Mouse (Mus musculus): ENCODE measurements at regions not wholly inside any gene's neighbourhood (a gene's known extent, or its start where the extent isn't known, plus 50 kb on each side); places are given as distances from the start of the nearest gene placed in this dataset.

- intact Hi-C loops (cut with DNase I) = no loop called here
Observed at GRCm38 (mm10) chr2:159621261-159621660, 712.7 kb downstream of the Gm826 start.

DNA sequence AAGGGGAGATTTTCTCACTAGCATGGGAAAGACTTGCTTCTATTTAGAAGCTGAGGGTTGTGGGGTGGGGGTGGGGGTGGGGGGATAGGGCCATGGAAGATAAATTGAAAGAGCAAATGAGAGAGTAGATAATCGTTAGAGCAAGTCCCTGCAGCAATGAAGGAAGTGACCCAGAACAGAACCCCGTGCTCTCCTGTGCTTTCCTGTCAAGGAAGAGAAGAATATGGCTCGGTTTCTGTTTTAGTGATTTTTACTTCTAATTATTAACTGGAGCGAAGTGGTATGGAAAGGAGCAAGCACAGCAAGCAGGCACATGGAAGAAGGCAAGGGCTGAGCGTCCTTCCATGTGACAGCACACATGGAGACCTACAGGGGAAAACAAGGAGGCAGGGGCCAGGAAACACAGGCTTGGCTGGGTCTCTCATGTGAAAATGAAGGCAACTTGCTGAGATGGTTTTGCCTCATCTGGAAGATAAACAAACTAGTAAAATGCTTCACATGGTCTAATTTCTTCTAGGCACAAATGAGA is 711.8 kb downstream of the Gm826 start:
- intact Hi-C loops (cut with DNase I) = no loop called here

DNA sequence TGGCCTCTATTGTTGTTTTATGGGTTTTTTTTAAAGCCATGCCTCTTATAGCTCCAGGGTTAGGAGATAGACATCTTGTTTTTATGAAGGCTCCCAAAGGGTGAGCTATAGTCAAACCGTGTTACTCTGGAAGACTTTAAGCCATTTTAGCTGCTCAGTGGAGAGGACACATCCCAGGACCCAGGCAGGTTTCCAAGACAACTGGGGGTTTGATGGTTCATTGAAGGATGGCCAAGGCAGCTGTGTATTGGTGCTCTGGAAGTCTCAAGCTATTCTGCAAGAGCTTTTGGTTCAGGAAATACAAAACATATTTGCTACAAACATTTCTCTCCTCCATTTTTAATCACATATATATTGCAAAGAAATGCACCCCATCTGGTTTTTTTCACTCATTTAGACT is 708.7 kb downstream of the Gm826 start:
- intact Hi-C loops (cut with DNase I) = no loop called here

DNA sequence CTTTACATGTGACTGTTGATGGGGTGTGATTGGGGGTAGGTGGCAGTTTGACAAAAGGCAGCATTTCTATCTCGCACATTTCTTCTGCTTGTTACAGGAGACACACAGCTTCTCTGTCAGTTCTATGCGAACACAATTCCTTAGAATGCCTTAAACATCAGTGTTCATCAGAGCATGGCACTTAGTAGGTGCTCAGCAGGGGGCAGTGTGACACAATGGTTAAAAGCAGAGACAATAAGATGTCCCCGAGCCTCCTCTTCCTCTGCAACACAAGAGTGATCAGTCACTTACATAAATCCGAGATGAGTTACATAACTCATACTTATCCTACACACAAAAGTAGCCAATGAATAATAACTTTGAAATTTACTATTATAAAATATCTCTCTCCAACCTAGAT is 688.1 kb downstream of the Gm826 start:
- intact Hi-C loops (cut with DNase I) = loop anchor here (5.0 kb wide), 1 partner anchor 356 kb away; no protein-coding TSS in a partner anchor

DNA sequence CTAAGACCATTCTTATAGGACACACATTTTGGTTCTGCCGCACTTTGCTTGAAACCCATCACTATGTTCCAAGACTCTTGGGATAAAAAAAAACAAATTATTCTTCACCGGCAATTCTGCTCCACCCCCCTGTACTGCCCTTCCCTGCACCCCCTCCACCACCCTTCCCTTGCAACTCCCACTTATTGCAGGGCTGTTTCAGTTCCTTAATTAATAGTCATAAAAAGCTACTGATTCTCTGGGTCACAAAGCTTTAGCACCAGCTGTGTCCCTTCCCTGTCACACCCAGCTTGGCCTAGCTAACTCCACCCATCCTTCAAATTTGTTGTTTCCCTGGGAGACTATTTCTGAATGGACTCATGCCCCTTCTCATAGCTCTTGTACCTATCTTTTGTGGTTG is 687.4 kb downstream of the Gm826 start:
- intact Hi-C loops (cut with DNase I) = loop anchor here (5.0 kb wide), 1 partner anchor 356 kb away; no protein-coding TSS in a partner anchor

DNA sequence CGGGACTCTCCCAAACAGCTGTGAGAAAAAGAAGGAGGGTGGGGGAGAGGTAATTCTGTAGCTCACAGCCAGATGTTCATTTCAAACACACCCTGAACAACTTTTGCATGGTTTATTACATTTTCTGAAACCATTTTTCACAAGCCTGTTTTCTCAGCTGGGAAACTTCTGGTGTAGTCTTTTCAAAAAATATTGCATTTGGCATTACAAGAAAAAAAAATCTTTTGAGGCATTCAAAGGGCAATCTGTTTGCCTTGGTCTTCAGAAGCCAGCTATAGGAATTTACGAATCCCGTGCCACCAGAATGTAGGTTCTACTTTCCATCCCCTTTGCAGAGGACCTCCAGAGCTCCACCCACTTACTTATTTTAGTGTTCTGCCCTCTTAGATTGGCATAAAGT is 681.7 kb downstream of the Gm826 start:
- intact Hi-C loops (cut with DNase I) = no loop called here

DNA sequence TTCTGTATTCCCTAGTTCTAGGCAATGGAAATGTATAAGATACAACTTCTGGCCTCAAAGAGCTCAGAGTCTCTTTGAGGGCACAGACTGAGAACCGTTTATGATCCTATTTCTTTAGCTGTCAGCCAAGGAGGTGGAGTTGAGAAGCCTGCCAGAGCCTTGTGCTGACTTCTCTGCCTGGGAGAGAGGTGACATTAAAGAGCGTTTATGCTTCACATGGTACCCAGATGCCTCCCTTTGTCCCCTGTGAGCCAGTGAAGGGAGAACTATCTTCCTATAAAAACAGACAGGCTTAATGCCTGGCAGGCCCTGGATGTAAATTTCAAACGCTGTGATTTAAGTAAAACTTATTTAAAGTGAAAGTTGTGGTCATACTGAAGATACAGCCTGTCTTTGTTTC is 657.1 kb downstream of the Gm826 start:
- intact Hi-C loops (cut with DNase I) = no loop called here

GRCm38 (mm10) chr2:159680641-159681040 is 653.3 kb downstream of the Gm826 start:
- intact Hi-C loops (cut with DNase I) = no loop called here

GRCm38 (mm10) chr2:159703100-159703499 is 630.9 kb downstream of the Gm826 start:
- intact Hi-C loops (cut with DNase I) = no loop called here

- intact Hi-C loops (cut with DNase I) = no loop called here
Observed at GRCm38 (mm10) chr2:159708141-159708540, 625.8 kb downstream of the Gm826 start.

- intact Hi-C loops (cut with DNase I) = no loop called here
Observed at GRCm38 (mm10) chr2:159714633-159715032, 619.3 kb downstream of the Gm826 start.

- intact Hi-C loops (cut with DNase I) = no loop called here
Observed at GRCm38 (mm10) chr2:159718738-159719137, 615.2 kb downstream of the Gm826 start.

DNA sequence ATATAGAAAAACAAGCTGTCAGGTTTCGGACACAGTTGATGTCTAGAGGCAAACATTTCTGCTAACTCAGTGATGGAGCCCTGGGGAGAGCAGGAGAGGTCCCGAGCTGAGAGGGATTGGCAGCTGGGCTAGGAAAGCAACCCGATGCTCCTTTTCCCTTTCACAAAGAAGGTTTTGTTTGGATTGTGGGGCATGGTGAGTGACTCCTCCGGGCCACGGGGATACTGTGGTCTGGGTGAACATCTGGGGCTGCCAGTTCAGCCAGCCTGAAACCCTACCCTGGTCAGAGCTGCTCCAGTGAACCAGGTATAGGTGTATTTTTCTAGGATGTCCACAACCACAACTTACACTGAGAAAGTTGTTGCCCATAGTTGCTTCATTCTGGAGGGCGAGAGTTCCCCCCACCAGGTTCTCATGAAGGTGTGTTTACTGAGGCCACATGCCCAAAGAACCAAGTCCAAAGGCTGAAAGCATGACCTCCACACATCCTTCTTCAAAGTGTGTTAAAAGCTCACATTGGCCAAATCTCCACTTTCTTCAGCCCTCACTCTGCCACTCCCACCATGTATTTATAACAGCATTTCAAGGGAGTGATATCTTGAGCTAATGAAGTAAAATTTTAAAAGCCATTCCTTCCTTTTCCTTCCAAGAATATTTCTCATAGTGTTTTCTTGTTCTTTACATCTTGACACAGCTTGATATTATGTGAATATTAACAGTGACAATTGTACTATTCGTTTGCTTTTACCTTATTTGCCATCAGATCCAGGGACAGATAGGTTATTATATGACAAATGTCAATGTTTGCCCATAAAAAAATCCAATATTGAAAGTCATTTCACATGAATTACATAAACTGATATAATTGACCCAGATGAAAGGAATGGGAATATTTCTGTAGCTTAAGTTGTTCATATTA is 608.5 kb downstream of the Gm826 start:
- intact Hi-C loops (cut with DNase I) = no loop called here

GRCm38 (mm10) chr2:159729301-159729700 is 604.7 kb downstream of the Gm826 start:
- intact Hi-C loops (cut with DNase I) = no loop called here

DNA sequence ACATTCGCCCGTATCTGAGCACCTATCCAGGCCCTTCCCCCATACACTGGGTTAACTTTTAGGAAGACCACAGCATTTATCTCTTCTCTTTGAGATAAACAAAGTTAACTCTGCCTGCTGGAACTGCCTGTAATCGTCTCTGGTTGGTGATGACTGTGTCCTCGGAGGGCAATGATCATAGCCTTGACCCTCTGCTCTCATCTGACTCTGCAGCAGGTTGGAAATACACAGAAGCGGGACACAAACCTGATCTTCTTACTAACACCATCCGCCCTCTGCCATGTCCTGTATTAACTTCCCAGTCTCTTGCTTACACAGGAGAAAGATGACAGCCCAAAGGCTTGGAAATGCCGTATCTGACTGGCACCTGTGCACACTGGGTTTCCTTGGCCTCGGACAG is 603.7 kb downstream of the Gm826 start:
- intact Hi-C loops (cut with DNase I) = no loop called here

GRCm38 (mm10) chr2:159731305-159731704 is 602.7 kb downstream of the Gm826 start:
- intact Hi-C loops (cut with DNase I) = no loop called here

- intact Hi-C loops (cut with DNase I) = no loop called here
Observed at GRCm38 (mm10) chr2:159732413-159732812, 601.5 kb downstream of the Gm826 start.

GRCm38 (mm10) chr2:159734576-159734975 is 599.4 kb downstream of the Gm826 start:
- intact Hi-C loops (cut with DNase I) = no loop called here

DNA sequence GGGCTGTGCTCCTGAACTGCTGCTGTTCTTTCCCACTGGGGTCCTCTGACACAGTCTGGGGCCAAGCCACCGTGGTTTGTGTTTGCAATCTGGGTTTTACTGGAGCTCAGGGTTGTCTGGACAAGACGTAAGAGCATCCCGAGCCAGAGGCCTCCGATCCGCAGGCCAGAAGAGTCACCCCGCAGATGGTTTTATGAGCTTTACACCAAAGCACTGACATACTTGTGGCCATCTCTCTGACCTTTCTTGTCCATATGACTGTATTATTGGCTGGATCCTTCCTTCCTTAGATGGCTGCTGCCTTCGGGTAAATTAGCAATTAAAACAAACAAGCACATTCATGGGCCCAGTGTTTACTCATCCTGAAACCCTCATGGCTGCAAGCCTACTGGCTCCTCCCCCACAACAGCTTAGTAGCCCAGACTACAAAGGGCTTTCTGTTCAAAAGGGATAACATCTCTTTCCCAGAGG is 578.4 kb downstream of the Gm826 start:
- intact Hi-C loops (cut with DNase I) = no loop called here

DNA sequence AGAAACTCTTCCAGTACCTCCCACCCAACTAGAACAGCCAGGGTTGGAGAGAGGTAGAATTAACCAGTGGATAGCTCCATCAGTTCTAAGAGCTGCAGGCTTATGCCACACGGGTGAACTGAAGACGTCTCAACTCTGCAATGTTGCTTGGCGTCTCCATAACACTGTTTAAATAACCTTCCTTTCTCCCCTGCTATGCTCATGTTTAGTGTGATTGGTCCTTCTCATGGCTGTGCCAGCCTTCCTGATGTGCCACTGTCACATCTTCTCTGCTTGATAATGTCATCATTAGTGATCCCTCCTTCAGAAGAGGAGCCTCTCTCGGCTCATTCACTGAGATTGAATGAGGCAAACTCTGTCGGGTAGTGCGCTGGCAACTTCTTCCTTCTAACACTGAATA is 573.2 kb downstream of the Gm826 start:
- intact Hi-C loops (cut with DNase I) = no loop called here

DNA sequence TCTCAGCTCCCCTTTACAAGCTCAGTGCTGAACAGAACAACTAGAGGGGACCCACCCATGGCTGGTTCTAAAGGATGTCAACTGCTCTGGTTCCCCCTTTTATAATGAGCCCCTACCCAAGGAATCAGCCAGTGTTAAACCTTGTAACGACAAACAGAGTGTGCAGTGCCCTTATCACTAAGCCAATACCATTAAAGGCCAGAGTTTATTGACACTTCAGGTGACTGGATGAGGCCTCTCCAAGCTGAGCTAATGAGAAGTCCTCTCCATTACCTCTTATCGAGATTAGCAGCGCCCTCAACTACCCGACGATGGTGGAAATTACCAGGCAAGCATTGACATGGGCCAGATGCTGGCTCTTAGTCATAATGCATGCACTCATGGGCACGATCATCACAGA is 570.8 kb downstream of the Gm826 start:
- intact Hi-C loops (cut with DNase I) = no loop called here

All from adrenal gland (tissue).